Mouse (Mus musculus) MEL (cell line): ENCODE measurements around the gene Kif1bp. TPM values are rescaled to one million over a fixed set of nuclear protein-coding genes. Genes with fewer than 3 reads are reported as not detected.

Experiments used
- polyA plus RNA-seq, 2 experiments: library from polyadenylated mRNA; stranded (reverse) in 1 of 2; unstranded in 1 of 2; fragments of >175 nt in 1 of 2; fragments of >200 nt in 1 of 2; gene quantifications; 2 replicates each; pipeline versions ENCODE4 v1.2.1 to v1.2.4; 2012; ENCODE audit warnings: low replicate concordance in 2 of 2, low read depth in 1 of 2; ENCODE audit not compliant: insufficient read length in 2 of 2, insufficient read depth in 1 of 2, missing spikeins in 1 of 2
- total RNA-seq: library from RNA; depleted of rRNA; stranded (reverse); fragments of 300-350 nt; gene quantifications from 2 replicates; pipeline ENCODE4 v1.2.3, GENCODE M21; 2012; rRNA removed

Kif1bp gene
- total and polyA plus RNA-seq, 3 experiments, result 17.3 to 177 (median 24.7) TPM

Other genes starting within 250 kb of the Kif1bp start
- gene Hk1, start 198.5 kb downstream of the Kif1bp start, total RNA-seq, result 441 and 515 TPM in 2 replicates
- gene Hk1, start 198.5 kb downstream of the Kif1bp start, polyA plus RNA-seq, result 100 to 1,000 TPM; 192 to 740 TPM
- 0.42 and 0.69 TPM in 2 replicates for gene Hkdc1, start 156.0 kb downstream of the Kif1bp start, total RNA-seq
- under 1 TPM in 1 of 2 experiments, not detected in 1; 0.38 TPM for gene Hkdc1, start 156.0 kb downstream of the Kif1bp start, polyA plus RNA-seq
- 0.36 and 0.58 TPM in 2 replicates for gene 4930507D05Rik, start 129.0 kb downstream of the Kif1bp start, total RNA-seq
- gene 4930507D05Rik, start 129.0 kb downstream of the Kif1bp start, polyA plus RNA-seq, result under 1 TPM in 1 of 2 experiments, not detected in 1; 0.33 TPM
- gene Supv3l1, start 128.7 kb downstream of the Kif1bp start, total RNA-seq, result 42.3 and 51.8 TPM in 2 replicates
- 10 to 100 TPM in 1 of 2 experiments, not detected in 1; 72.0 TPM for gene Supv3l1, start 128.7 kb downstream of the Kif1bp start, polyA plus RNA-seq
- gene Vps26a, start 91.7 kb downstream of the Kif1bp start, total RNA-seq, result 34.2 and 43.6 TPM in 2 replicates
- gene Vps26a, start 91.7 kb downstream of the Kif1bp start, polyA plus RNA-seq, result 10 to 100 TPM in 1 of 2 experiments, not detected in 1; 64.1 TPM
- 217 and 236 TPM in 2 replicates for gene Srgn, start 51.0 kb downstream of the Kif1bp start, total RNA-seq
- 100 to 1,000 TPM in 1 of 2 experiments, not detected in 1; 164 TPM for gene Srgn, start 51.0 kb downstream of the Kif1bp start, polyA plus RNA-seq
- gene Ddx21, start 23.8 kb upstream of the Kif1bp start, total RNA-seq, result 299 and 313 TPM in 2 replicates
- gene Ddx21, start 23.8 kb upstream of the Kif1bp start, polyA plus RNA-seq, result 1,000 to 10,000 TPM in 1 of 2 experiments, 100 to 1,000 TPM in 1; 386 to 2,442 TPM
- 48.6 and 51.8 TPM in 2 replicates for gene Ddx50, start 72.8 kb upstream of the Kif1bp start, total RNA-seq
- gene Ddx50, start 72.8 kb upstream of the Kif1bp start, polyA plus RNA-seq, result 10 to 100 TPM in 1 of 2 experiments, not detected in 1; 71.5 TPM
- not detected in 2 replicates for gene Stox1, start 147.7 kb upstream of the Kif1bp start, total RNA-seq
- gene Stox1, start 147.7 kb upstream of the Kif1bp start, polyA plus RNA-seq, result not detected
- gene Ccar1, start 213.8 kb upstream of the Kif1bp start, total RNA-seq, result 41.5 and 46.4 TPM in 2 replicates
- 10 to 100 TPM; 65.4 to 66.8 TPM for gene Ccar1, start 213.8 kb upstream of the Kif1bp start, polyA plus RNA-seq